Mouse (Mus musculus) spleen, postnatal 10 days (tissue): ENCODE results near the gene Olfr1102.

Experiments used
- DNase-seq, 2 experiments: peaks; one replicate each; pipeline ENCODE4 v3.0.0; 2021 to 2022; ENCODE audit warnings: low spot score in 2 of 2

Gene Olfr1102

DNA sequence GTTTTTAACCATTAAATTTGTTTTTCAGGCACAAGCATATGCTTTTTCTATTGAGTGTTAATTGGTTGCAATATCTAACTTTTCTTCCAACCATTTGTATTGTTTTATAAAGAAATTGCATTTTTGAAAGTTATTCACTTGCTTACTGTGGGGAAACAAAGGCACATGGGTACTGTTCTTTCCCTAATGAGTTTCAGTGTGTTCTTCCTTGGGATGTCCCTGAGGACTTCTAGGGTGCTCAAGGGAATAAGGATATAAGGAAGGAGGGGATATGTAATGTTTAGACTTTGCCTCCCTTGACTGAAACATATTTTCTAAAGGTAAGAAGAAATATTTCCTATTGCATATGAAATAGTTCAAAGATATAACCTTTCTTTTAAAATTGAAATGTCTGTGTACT lies at the start of gene Olfr1102:
Olfr1102 (plus strand) TSS at position 301 of the 400 bp plus-strand sequence.
- no peak for DNase-seq

DNA sequence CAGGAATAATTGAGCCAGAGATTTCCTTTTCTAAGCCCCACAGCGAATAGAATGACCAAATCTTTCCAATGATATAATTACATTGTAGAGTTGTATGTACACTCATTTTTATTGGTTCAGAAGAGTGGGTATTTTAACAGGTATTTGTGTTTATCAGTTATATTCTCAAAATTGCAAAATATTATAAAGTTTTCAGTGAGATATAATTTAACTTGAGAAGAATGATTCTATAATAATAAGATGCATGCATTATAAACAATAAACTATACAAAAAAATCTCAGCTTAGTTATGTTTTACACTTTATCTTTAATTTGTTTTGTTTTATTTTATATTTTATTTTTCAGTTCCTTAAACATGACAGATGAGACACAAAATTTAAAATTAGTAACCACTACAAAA lies 37.6 kb upstream of the Olfr1102 start, which contains the start of gene Olfr1099:
Olfr1099 (minus strand) TSS at position 101 of the 400 bp plus-strand sequence.
- no peak for DNase-seq

GRCm38 (mm10) chr2:86979854-86980253 lies 18.3 kb upstream of the Olfr1102 start, which contains the start of gene Olfr1100:
Gene Olfr1100 (minus strand): TSS chr2:86979954.
- DNase-seq = no peak

GRCm38 (mm10) chr2:86991121-86991520 lies 7.1 kb upstream of the Olfr1102 start, which contains the start of gene Olfr1101:
Gene Olfr1101 (minus strand): TSS chr2:86991221.
- DNase-seq = no peak

DNA sequence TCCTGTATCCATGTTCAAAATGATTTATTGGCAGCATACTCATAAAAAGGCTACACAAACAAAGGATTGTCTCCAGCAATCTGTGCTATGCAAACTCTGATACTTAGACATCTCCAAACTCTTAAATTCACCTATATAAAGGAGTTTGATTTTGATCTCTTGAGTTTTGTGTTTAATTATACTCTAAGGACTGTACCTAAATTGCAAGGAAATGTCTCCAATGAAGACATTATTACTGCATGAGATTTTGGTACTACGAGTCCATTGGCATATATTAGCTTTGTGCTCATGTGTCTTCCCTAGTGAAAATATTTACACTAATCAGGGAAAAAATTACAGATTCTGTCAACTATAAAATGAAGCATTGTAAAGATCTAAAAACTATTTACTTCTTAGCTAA lies 28.8 kb downstream of the Olfr1102 start, which contains the start of gene Olfr1104:
Olfr1104 (minus strand) TSS at position 101 of the 400 bp plus-strand sequence.
- DNase-seq = no peak

- no peak for DNase-seq
Observed at GRCm38 (mm10) chr2:87036431-87036830, 38.2 kb downstream of the Olfr1102 start, which contains the start of gene Olfr1105. Gene Olfr1105 (minus strand): TSS chr2:87036531.

DNA sequence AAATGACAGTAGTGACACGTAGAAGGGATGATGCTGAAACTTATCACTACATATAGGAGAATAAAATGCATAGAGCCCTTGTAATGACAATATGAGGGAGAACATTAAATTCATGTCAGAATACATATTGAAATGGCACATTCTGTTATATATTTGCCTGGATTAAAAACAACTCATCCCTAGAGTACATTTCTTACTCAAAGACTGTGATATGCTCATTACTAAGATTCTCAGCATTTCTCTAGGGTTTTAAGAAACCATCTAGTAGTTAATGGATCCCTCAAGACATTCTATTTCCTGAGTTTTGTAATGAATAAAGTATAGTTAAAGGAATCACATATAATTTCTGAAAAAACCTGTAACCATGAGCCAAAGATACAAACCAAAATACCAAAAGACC lies 54.0 kb downstream of the Olfr1102 start, which contains the start of gene Olfr1106:
Olfr1106 (minus strand) TSS at position 101 of the 400 bp plus-strand sequence.
- no peak for DNase-seq
